Mouse (Mus musculus): ENCODE results near the gene Specc1.

Gene Specc1

DNA sequence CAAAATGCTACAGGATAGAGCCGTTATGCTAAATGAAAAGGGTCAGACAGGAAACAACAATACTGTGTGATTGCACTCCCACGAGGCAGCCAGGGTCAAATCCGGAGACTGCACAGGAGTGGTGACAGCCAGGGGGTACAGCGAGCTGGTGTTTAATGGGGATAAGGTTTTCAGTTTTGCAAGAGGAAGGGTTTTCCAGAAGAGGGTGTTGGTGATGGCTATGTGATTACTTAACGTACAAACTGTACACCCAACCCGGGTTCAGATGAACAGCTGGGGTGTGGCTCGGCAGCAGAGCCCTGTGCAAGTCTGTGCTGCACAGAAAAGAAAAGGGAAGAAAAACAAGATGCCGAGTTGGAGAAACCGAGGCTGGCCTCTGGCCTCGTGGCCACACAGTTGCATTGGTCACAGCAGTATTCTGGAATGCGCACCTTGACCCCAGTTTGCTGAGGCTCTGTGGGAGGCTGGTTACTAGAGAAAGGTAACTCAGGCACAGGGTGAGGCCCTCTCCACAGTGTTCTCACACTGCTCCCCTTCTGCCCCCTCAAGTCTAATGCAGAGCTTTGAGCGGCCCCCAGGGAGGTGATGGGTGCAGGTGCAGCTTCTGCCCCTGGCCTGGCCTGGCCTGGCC lies 284.2 kb downstream of the Specc1 start:
- intact Hi-C loops (cut with DNase I): no loop called here

DNA sequence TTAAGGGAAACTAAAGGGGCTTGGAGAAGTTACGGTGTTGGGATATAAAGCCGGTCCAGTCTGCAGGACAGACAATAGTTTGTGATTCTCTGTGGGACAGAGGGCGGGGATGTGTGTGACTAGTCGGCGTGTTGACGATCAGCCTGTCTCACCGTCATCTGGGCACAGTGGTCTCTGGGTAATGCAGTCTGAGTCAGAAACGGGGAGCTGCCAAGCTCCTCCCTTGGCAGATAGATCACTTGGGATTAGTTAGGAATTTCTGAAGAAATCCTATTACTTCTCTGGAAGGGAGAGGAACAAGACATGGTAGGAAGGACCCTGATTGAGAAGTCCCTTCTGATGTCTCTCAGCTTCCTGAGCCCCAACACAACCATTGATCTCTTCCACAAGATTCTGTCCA lies 287.3 kb downstream of the Specc1 start:
- intact Hi-C loops (cut with DNase I): no loop called here

DNA sequence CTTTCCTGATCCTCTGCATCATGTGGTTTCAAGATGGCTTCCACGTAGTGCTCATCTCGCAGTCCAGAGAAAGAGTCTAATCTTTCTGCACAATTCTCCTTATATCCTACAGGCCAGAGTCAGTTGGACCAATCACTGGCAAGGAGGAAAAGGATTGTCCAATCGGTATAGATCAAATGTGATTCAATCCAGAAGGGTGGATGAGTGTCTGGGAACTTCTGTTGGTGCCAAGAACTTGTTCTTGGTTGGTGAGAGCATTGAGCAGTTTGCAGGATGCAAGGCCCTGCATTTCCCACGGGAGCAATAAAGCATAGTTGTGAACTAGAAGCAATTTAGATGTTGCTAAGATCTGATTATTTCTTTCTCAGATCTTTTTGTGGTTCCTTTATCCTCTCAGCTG lies 287.9 kb downstream of the Specc1 start:
- intact Hi-C loops (cut with DNase I): no loop called here

GRCm38 (mm10) chr11:62247759-62248400 lies 291.3 kb downstream of the Specc1 start:
- intact Hi-C loops (cut with DNase I): no loop called here

- intact Hi-C loops (cut with DNase I): no loop called here
These were observed 292.1 kb downstream of the Specc1 start, which contains the start of gene Adora2b for GRCm38 (mm10) chr11:62248401-62249244. Gene Adora2b, plus strand, starts transcription at chr11:62248984.

DNA sequence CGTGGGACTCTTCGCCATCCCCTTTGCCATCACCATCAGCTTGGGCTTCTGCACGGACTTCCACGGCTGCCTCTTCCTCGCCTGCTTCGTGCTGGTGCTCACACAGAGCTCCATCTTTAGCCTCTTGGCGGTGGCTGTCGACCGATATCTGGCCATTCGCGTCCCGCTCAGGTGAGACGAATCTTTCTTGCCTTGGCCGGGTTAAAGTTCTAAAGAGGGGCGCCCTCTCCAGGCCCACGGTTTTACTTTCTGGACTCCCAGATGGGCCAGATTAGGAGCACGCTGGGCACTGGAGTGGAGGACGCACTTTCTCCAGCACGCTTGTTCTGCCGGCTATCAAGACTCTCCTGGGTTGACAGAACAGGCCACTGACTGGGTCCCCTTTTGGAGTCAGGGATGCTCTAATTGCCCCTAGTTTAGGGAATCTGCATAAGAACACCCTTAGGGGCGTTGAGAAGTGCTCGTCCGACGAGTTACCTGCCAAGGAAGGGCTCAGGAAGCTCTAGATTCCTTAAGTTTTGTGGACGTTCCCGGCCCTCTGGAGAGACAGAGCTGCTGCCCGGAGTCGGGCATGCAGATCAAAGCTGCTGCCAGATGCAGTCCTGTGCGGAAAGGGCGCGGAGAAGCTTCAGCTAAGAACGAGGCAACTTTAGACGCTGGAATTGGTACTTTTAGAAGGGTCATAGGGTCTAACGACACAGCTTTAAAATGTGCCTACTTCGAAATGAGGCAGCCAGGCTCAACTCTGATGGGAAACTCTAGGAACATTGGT lies 292.9 kb downstream of the Specc1 start:
- intact Hi-C loops (cut with DNase I): no loop called here

DNA sequence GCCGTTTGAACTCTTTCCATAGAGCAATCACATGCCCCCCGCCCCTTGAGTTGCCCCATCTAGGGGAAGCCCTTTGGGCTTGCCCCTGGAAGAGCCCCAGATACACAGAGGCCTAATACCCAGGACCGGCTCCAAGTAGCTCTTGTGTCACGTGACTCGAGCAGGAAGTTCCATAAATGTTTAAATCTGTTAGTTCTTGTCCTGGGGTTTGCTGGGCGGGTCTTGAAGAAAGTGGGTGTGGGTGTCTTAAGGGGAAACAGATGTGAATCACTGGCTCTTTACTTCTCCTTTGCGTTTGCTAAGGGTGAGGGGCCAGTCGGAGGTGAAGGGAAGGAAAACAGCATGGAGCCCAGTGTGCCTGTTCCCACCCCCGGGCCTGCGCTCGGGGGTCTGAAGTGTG lies 294.5 kb downstream of the Specc1 start:
- intact Hi-C loops (cut with DNase I): no loop called here

GRCm38 (mm10) chr11:62253380-62253779 lies 296.8 kb downstream of the Specc1 start:
- intact Hi-C loops (cut with DNase I): no loop called here

GRCm38 (mm10) chr11:62259214-62259613 lies 302.7 kb downstream of the Specc1 start:
- intact Hi-C loops (cut with DNase I): no loop called here

GRCm38 (mm10) chr11:62263599-62263998 lies 307.0 kb downstream of the Specc1 start:
- intact Hi-C loops (cut with DNase I): loop anchor here (5.0 kb wide), 1 partner anchor 136 kb away; no protein-coding TSS in a partner anchor

GRCm38 (mm10) chr11:62264018-62264417 lies 307.5 kb downstream of the Specc1 start:
- intact Hi-C loops (cut with DNase I): loop anchor here (5.0 kb wide), 1 partner anchor 137 kb away; no protein-coding TSS in a partner anchor

DNA sequence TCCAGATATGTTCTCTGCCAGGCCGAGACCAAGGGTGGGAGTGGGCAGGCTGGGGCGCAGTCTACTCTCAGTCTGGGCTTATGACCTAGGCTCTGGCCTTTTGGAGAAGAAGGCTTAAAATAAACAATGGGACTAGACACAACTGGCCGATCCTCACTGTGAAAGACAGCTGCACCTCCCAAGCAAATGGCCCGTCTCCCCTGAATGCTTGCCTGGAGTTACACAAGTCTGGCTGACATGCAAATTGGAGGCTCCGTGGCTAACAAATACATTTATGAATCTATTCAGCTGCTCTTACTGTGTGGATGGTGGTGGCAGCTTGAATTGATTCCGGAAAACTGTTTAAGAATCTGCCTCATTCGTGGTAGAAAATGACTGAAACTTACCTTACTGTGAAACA lies 309.1 kb downstream of the Specc1 start:
- intact Hi-C loops (cut with DNase I): no loop called here

DNA sequence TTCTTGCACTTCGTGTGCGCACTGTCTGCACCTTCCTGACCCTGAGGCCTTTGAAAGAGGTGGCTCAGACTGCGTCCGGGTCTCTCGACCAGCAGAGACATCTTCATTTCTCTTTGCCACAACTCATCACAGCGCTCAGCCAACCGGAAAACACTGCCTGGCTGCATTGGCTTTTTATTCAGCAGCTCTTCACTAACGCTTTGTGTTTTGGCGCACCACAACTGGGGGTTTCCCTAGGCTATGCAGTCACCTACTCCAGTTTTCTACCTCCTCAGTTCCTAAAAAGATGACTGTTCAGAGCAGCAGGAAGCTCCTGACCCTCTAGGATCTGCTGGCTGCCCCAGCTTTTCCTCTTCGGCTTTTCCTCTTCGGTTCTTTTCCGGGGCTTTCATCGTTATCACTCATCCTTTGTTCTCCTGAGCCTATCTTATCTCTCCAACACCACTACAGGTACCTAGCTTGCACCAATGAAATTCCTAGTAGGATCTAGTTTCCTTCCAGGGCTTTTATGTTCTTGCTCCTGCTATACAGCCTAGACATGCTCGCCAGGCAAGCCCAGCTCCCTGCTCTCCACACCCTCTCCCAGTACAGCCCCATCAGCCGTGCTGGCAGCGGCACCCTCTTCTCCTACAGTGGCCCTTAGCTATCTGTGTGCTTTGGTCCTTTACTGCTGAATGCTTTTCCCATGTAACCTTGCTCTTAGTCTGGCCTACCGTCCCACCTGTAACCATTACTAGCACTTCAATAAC lies 310.1 kb downstream of the Specc1 start:
- intact Hi-C loops (cut with DNase I): no loop called here

DNA sequence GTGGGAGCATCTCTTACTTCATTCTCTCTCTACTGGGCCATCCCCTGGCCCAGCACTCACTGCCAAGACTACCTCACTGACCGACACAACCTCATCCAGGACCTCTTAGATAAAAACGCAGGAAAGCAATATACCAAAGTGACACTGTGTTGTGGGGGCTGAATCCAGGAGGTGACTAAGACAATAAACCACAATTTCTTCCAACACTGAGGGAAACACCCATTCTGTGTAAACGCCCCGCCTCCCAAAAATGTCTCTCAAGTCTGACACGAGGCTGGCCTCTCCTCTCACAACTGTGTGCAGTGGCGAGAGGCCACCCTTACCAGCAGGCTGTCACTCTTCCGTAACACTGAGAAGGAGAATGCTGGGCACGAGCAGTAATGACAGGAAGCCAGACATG lies 311.8 kb downstream of the Specc1 start:
- intact Hi-C loops (cut with DNase I): no loop called here

GRCm38 (mm10) chr11:62269097-62269496 lies 312.5 kb downstream of the Specc1 start:
- intact Hi-C loops (cut with DNase I): no loop called here

GRCm38 (mm10) chr11:62270851-62271250 lies 314.3 kb downstream of the Specc1 start:
- intact Hi-C loops (cut with DNase I): no loop called here
